Mouse (Mus musculus) retina, embryonic 14.5 days (tissue): Measurements from ENCODE around the gene Gdf9.
"Not testable (repeated sequence)": the region's sequence is repeated elsewhere in the genome, so short reads cannot be mapped to it uniquely, and the experiment has no call there.

ENCODE experiments used
- DNase-seq: peaks from one replicate; pipeline ENCODE4 v3.0.0-alpha.2; 2015; ENCODE audit warnings: low spot score

Gdf9 gene

DNA sequence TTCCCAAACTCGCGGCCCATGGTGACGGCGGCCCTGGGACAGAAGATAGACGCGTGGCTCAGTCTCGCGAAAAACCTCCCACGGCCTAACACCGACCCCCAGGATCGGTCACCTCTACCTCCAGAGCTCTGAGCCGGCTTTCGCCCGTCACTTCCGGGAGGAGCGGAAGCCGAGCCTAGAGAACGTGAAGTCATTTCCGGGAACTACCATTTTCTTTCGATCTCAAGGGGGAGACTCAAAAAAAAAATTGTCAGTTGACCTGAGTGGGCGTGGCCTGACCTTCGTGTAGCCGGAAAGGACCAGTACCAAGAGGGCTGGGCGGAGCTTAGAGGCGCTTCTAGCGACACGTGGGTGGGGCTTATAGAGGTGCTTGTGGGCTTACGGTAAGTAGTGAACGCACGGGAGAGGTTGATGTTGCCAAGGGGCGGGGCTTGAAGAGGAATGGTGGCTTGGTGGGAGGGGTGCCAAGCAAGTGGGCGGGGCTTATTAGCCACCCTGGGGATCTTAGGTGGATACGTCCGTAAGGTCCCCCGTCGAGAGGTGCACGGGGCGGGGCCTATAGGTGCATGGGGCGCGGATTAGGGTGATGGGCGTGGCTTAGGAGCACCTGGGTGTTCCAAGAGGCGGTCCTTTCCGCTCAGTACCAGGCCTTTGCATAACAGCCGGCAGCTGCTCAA, at the start of gene Gdf9, which contains the start of gene Uqcrq:
TSS of gene Gdf9 (plus strand) at position 354 of the 677 bp plus-strand sequence.
TSS of gene Uqcrq (minus strand) at position 162 of the 677 bp plus-strand sequence.
- peak; percentile 100 for DNase-seq

GRCm38 (mm10) chr11:53383758-53384428, 46.9 kb upstream of the Gdf9 start:
- DNase-seq: no peak

DNA sequence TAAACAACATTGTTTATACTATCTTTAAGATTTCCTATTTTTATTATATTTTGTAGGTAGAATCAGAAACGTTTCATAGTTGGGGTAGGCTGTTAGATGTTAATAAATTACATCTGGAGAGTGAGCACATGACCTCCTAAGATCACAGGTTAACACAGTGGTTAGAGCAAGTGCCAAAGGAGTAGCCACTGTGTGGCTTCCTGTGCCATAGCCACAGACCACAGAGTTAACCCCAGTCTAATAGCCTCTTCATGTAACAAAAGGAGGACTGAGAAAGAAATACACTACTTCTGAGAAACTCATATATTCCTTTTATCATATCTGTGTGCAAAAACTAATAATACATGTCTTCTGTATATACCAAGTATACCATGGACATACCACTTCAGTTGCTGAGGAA, 37.0 kb upstream of the Gdf9 start:
- DNase-seq: no peak

GRCm38 (mm10) chr11:53403638-53404037, 27.2 kb upstream of the Gdf9 start:
- no peak for DNase-seq

DNA sequence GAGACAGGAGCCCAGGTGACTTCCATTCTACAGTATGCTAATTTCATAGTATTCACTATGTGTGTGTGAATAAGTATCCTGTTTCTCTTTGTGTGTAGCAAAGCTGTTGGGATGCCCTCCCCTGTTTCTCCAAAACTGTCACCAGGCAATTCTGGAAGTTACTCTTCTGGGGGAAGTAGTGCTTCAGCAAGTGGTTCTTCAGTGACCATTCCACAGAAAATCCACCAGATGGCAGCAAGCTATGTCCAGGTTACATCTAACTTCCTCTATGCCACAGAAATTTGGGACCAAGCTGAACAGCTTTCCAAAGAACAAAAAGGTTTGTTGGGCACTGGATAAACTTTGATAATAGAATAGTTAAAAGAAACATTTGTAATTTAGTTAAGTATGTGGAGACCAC, 19.1 kb upstream of the Gdf9 start:
- DNase-seq: peak; percentile 67

- no peak for DNase-seq
These were observed 17.0 kb upstream of the Gdf9 start for GRCm38 (mm10) chr11:53413871-53414270.

DNA sequence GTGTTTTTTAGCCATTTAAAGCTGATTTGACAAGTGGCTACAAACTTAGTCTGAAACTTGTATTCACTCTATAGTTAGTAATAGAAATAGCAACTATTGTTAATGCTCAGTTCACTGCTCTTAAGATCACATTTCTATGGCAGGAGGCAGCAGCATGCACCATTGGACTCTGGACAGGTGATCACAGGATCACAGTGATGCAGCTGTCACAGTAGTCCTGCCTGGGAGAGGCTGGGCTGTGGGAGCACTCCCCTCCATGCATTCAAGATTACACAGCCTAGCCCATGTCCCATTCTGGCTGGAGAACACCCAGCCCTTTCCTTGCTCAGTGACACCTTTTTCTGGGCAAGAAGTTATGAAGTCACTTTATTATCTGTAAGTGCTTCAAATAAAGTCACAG, 12.8 kb upstream of the Gdf9 start:
- no peak for DNase-seq

DNA sequence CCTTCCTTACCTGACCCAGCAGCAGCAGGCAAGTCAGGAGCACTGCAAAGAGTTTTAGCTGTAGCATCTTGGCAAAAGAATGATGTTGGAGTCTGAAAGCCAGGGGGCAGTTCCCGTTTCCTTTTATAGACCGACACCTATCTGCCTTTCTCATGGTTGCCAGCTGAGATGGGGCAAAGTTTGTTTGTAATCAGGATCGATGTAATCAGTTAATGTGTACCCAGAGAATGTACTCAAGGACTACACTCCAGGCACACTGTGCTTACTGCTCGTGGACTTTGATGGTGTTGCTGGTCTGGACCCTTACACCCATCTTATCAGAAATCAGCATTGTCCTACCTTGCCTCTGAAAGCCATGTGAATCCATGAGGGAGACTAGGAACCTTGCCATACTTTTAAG, 7.8 kb upstream of the Gdf9 start, which contains the start of gene Leap2:
TSS of gene Leap2 (minus strand) at position 135 of the 400 bp plus-strand sequence.
- no peak for DNase-seq

DNA sequence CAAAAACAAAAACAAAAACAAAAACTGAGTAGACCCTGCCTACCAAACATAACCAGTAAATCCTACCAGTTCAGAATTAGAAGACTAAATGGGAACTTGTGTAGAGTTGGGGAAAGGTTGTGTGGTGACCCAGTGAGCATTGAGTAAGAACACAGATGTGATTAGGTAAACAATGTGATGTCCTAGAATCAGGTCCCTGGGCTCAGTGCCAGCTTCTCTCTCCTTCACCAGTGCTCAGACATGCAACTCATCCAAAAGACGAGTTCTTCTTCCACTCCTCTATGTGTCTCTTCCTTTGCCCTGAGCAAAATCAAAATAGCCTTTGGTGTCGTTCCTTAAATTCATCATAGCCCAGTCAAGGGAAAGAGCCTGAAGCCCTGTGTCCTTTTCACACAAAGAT, 6.0 kb upstream of the Gdf9 start:
- no peak for DNase-seq

DNA sequence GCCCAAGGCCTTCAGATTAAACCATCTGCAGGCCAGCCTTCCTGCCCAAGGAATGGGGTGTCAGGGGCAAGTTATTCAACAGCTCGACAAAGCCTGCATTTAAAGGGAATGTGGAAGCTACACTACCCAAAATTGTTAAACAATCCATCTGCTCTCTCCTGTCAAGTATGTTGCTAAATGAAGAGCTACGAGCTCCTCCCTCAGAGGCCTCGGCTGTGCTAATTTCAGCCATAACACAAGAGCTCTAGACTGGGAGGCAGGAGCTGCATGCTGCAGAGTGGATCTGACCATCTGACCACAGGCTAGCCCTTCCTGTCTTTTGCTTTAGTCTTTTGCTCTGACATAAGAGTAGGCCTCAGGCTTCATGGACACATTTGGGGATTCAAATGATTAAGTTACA, 5.6 kb upstream of the Gdf9 start:
- no peak for DNase-seq

GRCm38 (mm10) chr11:53425711-53426255, 5.0 kb upstream of the Gdf9 start:
- no peak for DNase-seq

DNA sequence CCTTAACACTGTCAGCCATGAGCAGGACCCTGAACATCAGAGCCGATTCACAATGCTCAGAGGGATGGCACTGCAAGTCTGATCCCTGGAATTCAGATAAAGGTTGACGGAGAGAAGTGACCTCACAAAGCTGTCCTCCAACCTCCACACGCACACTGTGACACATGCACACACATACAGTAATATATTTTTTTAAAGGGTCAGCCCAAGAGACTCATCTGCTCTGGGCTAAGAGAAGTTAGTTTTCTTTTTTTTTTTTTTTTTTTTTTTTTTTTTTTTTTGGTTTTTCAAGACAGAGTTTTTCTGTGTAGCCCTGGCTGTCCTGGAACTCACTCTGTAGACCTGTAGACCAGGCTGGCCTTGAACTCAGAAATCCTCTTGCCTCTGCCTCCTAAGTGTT, 3.9 kb upstream of the Gdf9 start:
- not testable (repeated sequence) for DNase-seq

DNA sequence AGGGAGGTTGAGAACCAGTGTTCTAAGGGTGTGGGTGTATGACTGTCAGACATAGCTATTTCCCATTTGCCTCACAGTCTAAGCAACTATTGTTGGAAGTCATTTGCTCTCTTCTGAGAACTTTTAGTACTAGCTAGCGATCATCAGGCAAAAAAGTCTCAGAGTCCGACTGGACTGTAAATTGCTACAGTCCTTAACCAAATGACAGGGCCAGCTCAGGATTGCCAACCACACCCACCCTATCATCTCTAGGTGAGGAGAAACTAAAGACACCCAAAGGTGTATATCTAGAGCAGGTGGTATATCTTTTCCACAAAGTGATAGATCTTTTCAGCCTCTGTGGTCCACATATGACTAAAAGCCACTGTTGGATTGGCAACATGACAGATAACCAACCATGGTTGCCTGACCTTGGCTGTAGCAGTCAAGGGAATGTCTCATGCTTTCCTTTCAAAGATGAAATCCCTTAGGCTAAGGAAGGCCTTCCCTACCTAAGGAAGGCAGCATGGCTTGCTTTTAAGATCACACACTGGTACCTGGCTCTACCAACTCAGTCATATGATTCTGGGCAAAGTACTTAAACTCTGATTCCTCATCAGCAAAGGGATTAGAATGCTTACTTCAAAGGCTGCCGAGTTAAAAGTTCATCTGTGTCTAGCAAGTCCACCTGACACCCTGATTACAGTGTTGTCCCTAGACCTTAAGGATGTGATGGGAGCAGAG, 2.7 kb upstream of the Gdf9 start:
- no peak for DNase-seq

GRCm38 (mm10) chr11:53428716-53429057, 2.1 kb upstream of the Gdf9 start:
- DNase-seq: no peak

GRCm38 (mm10) chr11:53429182-53429581, 1.6 kb upstream of the Gdf9 start:
- DNase-seq: no peak

DNA sequence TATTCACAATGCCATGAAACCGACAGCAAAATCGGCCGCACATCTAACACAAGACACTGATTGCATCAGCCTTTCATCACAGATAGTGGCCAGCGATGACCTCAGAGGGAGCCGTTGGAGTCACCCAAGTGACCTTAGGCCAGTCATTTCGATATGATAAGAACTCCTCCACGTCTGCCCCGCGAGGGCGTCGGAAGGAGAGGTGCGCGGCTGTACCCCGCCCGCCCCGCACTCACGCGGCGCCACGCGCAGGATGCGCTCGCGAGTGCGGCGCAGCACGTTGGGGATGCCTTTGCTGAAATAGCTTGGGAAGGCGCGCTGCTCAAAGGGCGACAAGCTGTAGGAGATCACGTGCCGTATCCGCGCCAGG, 538 bp upstream of the Gdf9 start:
- DNase-seq: no peak

GRCm38 (mm10) chr11:53431347-53432056, 679 bp downstream of the Gdf9 start:
- DNase-seq: no peak

GRCm38 (mm10) chr11:53433057-53433456, 2.2 kb downstream of the Gdf9 start:
- no peak for DNase-seq

GRCm38 (mm10) chr11:53435504-53435903, 4.7 kb downstream of the Gdf9 start:
- DNase-seq: no peak

- DNase-seq: no peak
These were observed 5.5 kb downstream of the Gdf9 start for GRCm38 (mm10) chr11:53436338-53436737.

GRCm38 (mm10) chr11:53441921-53442320, 11.1 kb downstream of the Gdf9 start:
- no peak for DNase-seq

DNA sequence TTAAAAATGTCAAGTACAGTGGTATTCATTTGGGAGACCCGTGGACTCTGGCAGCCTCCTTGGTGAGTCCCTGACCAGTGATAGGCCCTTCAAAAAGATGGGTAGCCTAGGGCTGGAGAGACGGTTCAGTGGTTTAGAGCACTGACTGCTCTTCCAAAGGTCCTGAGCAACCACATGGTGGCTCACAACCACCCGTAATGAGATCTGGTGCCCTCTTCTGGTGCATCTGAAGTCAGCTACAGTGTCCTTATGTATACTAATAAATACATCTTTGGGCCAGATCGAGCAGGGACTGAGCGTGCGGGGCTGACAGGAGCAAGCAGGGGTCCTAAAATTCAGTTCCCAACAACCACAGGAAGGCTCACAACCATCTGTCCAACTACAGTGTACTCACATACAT, 13.0 kb downstream of the Gdf9 start:
- no peak for DNase-seq
